Mouse (Mus musculus): Measurements from ENCODE around the gene Gata3.

The Gata3 gene

GRCm38 (mm10) chr2:9889651-9890183 is at the start of gene Gata3:
TSS of gene Gata3 (minus strand) at chr2:9890034.
- no peak for DNase-seq (ENCODE audit: low read depth, low spot score)

- no peak for DNase-seq (ENCODE audit: low read depth, low spot score)
Measured at GRCm38 (mm10) chr2:9939250-9939649, 49.4 kb upstream of the Gata3 start.

- DNase-seq (ENCODE audit: low read depth, low spot score): peak; percentile 42
Measured at GRCm38 (mm10) chr2:9935965-9936364, 46.1 kb upstream of the Gata3 start.

GRCm38 (mm10) chr2:9926905-9927283 is 37.1 kb upstream of the Gata3 start:
- DNase-seq (ENCODE audit: low read depth, low spot score): no peak

GRCm38 (mm10) chr2:9926194-9926904 is 36.5 kb upstream of the Gata3 start:
- DNase-seq (ENCODE audit: low read depth, low spot score): no peak

- DNase-seq (ENCODE audit: low read depth, low spot score): no peak
Measured at GRCm38 (mm10) chr2:9918691-9919471, 29.0 kb upstream of the Gata3 start.

- DNase-seq (ENCODE audit: low read depth, low spot score): no peak
Measured at GRCm38 (mm10) chr2:9917602-9918001, 27.8 kb upstream of the Gata3 start.

GRCm38 (mm10) chr2:9905995-9906394 is 16.2 kb upstream of the Gata3 start:
- DNase-seq (ENCODE audit: low read depth, low spot score): no peak

- peak; percentile 63 for DNase-seq (ENCODE audit: low read depth, low spot score)
Measured at GRCm38 (mm10) chr2:9903854-9904560, 14.2 kb upstream of the Gata3 start.

GRCm38 (mm10) chr2:9897846-9898245 is 8.0 kb upstream of the Gata3 start:
- DNase-seq (ENCODE audit: low read depth, low spot score): no peak

- DNase-seq (ENCODE audit: low read depth, low spot score): peak; percentile 33
Measured at GRCm38 (mm10) chr2:9896097-9896770, 6.4 kb upstream of the Gata3 start.

GRCm38 (mm10) chr2:9894836-9895593 is 5.2 kb upstream of the Gata3 start:
- peak; percentile 22 for DNase-seq (ENCODE audit: low read depth, low spot score)

GRCm38 (mm10) chr2:9893272-9893953 is 3.6 kb upstream of the Gata3 start:
- DNase-seq (ENCODE audit: low read depth, low spot score): no peak

- DNase-seq (ENCODE audit: low read depth, low spot score): no peak
Measured at GRCm38 (mm10) chr2:9892541-9892940, 2.7 kb upstream of the Gata3 start.

- DNase-seq (ENCODE audit: low read depth, low spot score): no peak
Measured at GRCm38 (mm10) chr2:9890906-9891305, 1.1 kb upstream of the Gata3 start.

GRCm38 (mm10) chr2:9890251-9890650 is 417 bp upstream of the Gata3 start:
- DNase-seq (ENCODE audit: low read depth, low spot score): no peak

- DNase-seq (ENCODE audit: low read depth, low spot score): peak; percentile 85
Measured at GRCm38 (mm10) chr2:9888913-9889650, 752 bp downstream of the Gata3 start, which contains the start of gene 9230102O04Rik. TSS of gene 9230102O04Rik (minus strand) at chr2:9889540.

GRCm38 (mm10) chr2:9887636-9888035 is 2.2 kb downstream of the Gata3 start:
- DNase-seq (ENCODE audit: low read depth, low spot score): peak; percentile 17

- no peak for DNase-seq (ENCODE audit: low read depth, low spot score)
Measured at GRCm38 (mm10) chr2:9886921-9887610, 2.8 kb downstream of the Gata3 start.
